ENCODE assay signal across 14 mouse cellular contexts in genomic region chr1:184969374-184969773, GRCm38 (mm10). TPM values are rescaled to one million over a fixed set of nuclear protein-coding genes. Genes with fewer than 3 reads are reported as not detected.
DNase-seq lines count a peak whose midpoint lies in the region.
"Had no signal": no experiment of that assay in that cellular context is flagged by ENCODE, and none has a peak within 500 bp of the region (broad histone marks: within the 10 kb centered on the region; RNA-seq: fewer than 3 reads in every experiment).

No protein-coding gene starts in this region.

- DNase-seq in frontal cortex, adult 2 months (ENCODE audit: extremely low spot score in 1 of 2, low spot score in 1 of 2): peak; percentile 29 to 45
- DNase-seq in frontal cortex, postnatal 36 days (ENCODE audit: low spot score in 2 of 2): no peak
- DNase-seq in right cerebral cortex, adult 18-20 months: peak; percentile 30
- no peak for DNase-seq in right cerebral cortex, adult 2 months (ENCODE audit: low spot score in 2 of 2)
- DNase-seq in telencephalon, adult 2 months (ENCODE audit: low read depth, low spot score): peak; percentile 77
- DNase-seq in urinary bladder, postnatal 14 days (ENCODE audit: low spot score): no peak
- DNase-seq: adrenal gland, adult 2 months; adrenal gland, postnatal 10 days; adrenal gland, postnatal 25 days; cerebellum, adult 11-12 months; cerebellum, adult 2 months; cerebellum, adult 9-10 months; cerebellum, postnatal 25 days had no signal

RNA-seq across cellular contexts. Expression of gene Mark1, which starts 30.0 kb away (rescaled TPM):
- polyA plus RNA-seq in frontal cortex, adult 2 months (2012; rRNA removed): 48.6 and 51.7 TPM in 2 replicates
- polyA plus RNA-seq: C2C12 had no signal

Comparison
In these comparisons a context has a peak if more than half of its experiments do, and no peak if none do; other contexts are left out.
1. DNase-seq: peak in frontal cortex, adult 2 months (2 of 2), right cerebral cortex, adult 18-20 months (single experiment) and telencephalon, adult 2 months (single experiment); none in frontal cortex, postnatal 36 days (0 of 2), right cerebral cortex, adult 2 months (0 of 2) and urinary bladder, postnatal 14 days (single experiment).